Mouse (Mus musculus): ENCODE results near the gene Cyb561d1.

DNA sequence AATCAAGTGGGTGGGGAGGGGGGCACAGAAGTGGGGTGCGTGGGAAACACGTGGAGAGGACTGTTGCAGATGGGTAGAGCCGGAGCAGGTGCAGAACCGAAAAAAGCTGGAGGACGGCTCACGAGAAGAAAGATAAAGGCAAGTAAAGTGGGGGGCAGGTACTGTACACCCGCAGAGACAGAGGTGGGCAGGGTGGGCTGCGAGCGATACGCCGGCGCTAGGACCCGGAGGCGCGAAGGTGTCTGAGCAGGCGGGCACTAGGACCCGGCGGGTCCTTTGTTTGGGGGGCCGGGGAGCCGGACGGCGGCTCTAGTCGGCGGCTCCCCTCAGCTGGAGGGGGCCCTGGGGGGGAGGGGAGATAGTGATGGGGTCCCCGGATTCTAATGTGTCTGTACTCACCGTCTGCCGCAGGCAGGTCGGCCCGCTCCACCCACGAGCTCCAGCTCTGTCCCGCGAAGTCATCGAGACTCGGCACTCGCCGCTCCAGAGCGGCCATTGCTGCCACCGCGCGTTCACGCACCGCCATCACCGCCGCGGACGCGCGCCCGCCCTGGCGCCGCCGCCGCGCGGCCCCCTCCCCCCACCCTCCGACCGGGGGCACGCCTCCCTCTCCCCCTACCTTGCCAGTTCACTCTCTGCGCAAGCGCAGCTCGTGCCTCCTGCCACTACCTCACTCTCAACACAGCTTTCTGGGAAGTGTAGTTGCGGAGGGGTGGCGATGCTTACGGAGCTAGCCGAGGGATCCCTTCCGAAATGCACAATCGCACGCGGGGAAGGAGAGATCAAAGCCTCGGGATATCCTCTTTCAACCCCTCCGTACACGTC, 9.1 kb upstream of the Cyb561d1 start:
- TF ChIP-seq EP300 (IDR thresholded peaks at IDR 0.05; ENCODE audit: low read depth) (no peak), CTCF (IDR thresholded peaks at IDR 0.05; ENCODE audit: low read depth) (peak; percentile 29; the same call in 1 of the 2 replicates)

Measured in liver, embryonic 14.5 days (tissue).